Mouse (Mus musculus) embryonic facial prominence, embryonic 15.5 days (tissue): Measurements from ENCODE around the gene Pomc. TPM values are rescaled to one million over a fixed set of nuclear protein-coding genes. Genes with fewer than 3 reads are reported as not detected.

Experiments
- ATAC-seq: fragments of 200-750 bp; cut with Nextera tagmentation; 2 replicates; pipeline ENCODE4 v1.8.0; 2017; ENCODE audit warnings: low read depth, moderate TSS enrichment; ENCODE audit not compliant: insufficient number of reproducible peaks, low FRiP score, low TSS enrichment
- H3K27ac ChIP-seq: fragments of 300-500 bp; sonication (generic); replicated peaks from 2 replicates; pipeline ENCODE4 v1.5.1; 2015; ENCODE audit warnings: mild to moderate bottlenecking, inconsistent platforms
- H3K27me3 ChIP-seq: fragments of 300-500 bp; sonication (generic); 2 replicates; pipeline ENCODE4 v1.6.1; 2015; ENCODE audit warnings: inconsistent platforms
- H3K36me3 ChIP-seq: fragments of 300-500 bp; sonication (generic); 2 replicates; pipeline ENCODE4 v1.6.1; 2015; ENCODE audit warnings: mild to moderate bottlenecking, inconsistent platforms
- H3K4me1 ChIP-seq: fragments of 300-500 bp; sonication (generic); 2 replicates; pipeline ENCODE4 v1.6.1; 2015; ENCODE audit warnings: inconsistent platforms
- H3K4me2 ChIP-seq: fragments of 300-500 bp; sonication (generic); replicated peaks from 2 replicates; pipeline ENCODE4 v1.6.1; 2015; ENCODE audit warnings: mild to moderate bottlenecking, inconsistent platforms
- H3K4me3 ChIP-seq: fragments of 300-500 bp; sonication (generic); replicated peaks from 2 replicates; pipeline ENCODE4 v1.5.1; 2015; ENCODE audit warnings: mild to moderate bottlenecking, inconsistent platforms
- H3K9ac ChIP-seq: fragments of 300-500 bp; sonication (generic); 2 replicates; pipeline ENCODE4 v1.6.1; 2015; ENCODE audit warnings: inconsistent platforms
- H3K9me3 ChIP-seq: fragments of 300-500 bp; sonication (generic); replicated peaks from 2 replicates; pipeline ENCODE4 v1.6.1; 2016; ENCODE audit warnings: inconsistent platforms
- WGBS: fragments of 180-500 bp; shearing (Covaris S2); methylation state at CpG from one replicate; pipeline ENCODE4 v1.1.7; 2015; 5-methylcytosine and 5-hydroxymethylcytosine counted together
- polyA plus RNA-seq: library from polyadenylated mRNA; unstranded; fragments of >200 nt; fragmentation: Nextera tagmentation; extraction: Ambion mirVana; gene quantifications from 2 replicates; pipeline ENCODE4 v1.2.1, GENCODE M21; 2015

Pomc gene
- 2.4 and 6.4 TPM in 2 replicates for polyA plus RNA-seq

DNA sequence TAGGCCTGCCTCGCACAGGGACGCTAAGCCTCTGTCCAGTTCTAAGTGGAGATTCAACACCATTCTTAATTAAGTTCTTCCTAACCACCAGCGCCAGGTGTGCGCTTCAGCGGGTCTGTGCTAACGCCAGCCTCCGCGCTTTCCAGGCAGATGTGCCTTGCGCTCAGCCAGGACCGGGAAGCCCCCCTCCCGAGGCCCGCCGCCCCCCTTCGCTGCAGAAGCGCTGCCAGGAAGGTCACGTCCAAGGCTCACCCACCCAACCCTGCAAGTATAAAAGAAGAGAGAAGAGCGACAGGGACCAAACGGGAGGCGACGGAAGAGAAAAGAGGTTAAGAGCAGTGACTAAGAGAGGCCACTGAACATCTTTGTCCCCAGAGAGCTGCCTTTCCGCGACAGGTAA is at the start of gene Pomc:
TSS of gene Pomc (plus strand) at position 301 of the 400 bp plus-strand sequence.
- Histone ChIP-seq H3K9ac (no peak within 1 kb of the TSS), H3K4me2 (no peak within 1 kb of the TSS), H3K27me3 (peaks cover 22% of the 10 kb centered on the region), H3K9me3 (no peaks in the 10 kb centered on the region), H3K4me3 (no peak within 1 kb of the TSS), H3K4me1 (no peaks in the 10 kb centered on the region), H3K27ac (no peak within 1 kb of the TSS), H3K36me3 (no peaks in the 10 kb centered on the region)
- ATAC-seq, result no peak
- WGBS, result 19% methylated on average over 22 of the region's 22 CpGs

DNA sequence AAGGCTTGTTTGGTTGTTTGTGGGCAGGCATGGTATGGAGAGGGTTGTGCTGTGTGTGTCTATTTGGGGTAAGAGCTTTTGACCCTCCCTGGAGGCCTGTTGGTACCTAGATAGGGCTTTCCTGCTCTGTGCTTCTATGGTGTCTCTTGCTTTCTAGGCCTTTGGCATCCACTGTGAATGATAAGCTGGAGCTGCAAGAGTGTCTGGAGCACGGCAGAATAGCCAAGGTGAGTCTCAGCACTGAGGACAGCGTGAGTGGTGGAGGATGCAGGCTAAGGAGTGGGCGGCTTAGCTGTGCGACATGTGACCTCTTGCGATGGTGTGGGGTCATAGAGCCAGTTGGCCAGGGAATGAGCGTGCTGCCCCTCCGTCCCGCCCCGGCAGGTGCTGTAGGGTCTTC is 49.3 kb upstream of the Pomc start:
- Histone ChIP-seq H3K36me3 (peaks cover 87% of the 10 kb centered on the region), H3K4me2 (no peak overlapping the region), H3K4me3 (no peak overlapping the region), H3K27ac (no peak overlapping the region), H3K4me1 (no peaks in the 10 kb centered on the region), H3K27me3 (no peaks in the 10 kb centered on the region), H3K9ac (no peak overlapping the region), H3K9me3 (no peaks in the 10 kb centered on the region)
- ATAC-seq, result no peak
- 91% methylated on average over 9 of the region's 9 CpGs for WGBS

DNA sequence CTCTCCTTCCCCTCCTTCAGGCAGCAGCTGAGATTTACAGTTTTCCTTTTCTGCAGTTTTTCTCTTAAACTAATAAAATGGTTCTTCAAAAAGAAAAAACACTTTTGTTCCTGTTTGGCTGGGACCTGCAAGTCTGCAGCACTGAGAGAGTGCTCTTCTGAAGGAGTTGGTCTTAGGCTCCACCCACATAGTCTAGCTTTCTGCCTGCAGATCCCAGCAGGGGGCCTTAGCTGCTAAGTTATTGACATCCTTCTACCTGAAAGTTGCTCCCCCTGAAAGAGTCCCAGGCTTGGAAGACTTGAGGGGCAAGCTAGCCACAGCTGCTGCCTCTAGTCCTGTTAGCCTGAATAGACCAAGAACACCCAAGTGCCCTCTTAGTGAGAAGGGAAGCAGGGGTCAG is 48.4 kb upstream of the Pomc start:
- H3K9ac ChIP-seq, result no peak overlapping the region
- no peaks in the 10 kb centered on the region for H3K4me1 ChIP-seq
- peaks cover 87% of the 10 kb centered on the region for H3K36me3 ChIP-seq
- H3K9me3 ChIP-seq, result no peaks in the 10 kb centered on the region
- no peak overlapping the region for H3K4me2 ChIP-seq
- no peaks in the 10 kb centered on the region for H3K27me3 ChIP-seq
- no peak overlapping the region for H3K4me3 ChIP-seq
- H3K27ac ChIP-seq, result no peak overlapping the region
- ATAC-seq, result no peak

DNA sequence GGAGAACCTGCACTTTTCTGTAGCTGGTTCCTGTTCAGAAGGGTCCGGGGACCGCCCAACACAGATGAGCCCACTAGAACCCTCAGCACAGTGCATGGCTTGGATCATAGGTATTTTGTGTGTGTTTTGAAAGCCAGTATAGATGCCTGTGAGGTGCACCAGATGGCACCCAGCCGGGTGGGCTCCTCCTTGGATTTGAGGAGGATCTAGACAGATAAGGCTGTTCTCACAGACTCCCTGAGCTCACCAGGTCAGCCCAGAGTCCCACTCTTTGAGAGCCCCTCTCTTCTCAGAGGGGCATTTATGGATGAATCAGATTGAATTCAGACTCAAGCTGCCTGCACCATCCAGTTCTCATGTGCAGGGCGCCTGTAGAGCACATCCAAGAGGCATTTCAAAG is 47.7 kb upstream of the Pomc start:
- Histone ChIP-seq H3K4me2 (no peak overlapping the region), H3K4me1 (no peaks in the 10 kb centered on the region), H3K4me3 (no peak overlapping the region), H3K27ac (no peak overlapping the region), H3K9me3 (no peaks in the 10 kb centered on the region), H3K36me3 (peaks cover 83% of the 10 kb centered on the region), H3K9ac (no peak overlapping the region), H3K27me3 (no peaks in the 10 kb centered on the region)
- WGBS, result 89% methylated on average over 4 of the region's 4 CpGs
- no peak for ATAC-seq

DNA sequence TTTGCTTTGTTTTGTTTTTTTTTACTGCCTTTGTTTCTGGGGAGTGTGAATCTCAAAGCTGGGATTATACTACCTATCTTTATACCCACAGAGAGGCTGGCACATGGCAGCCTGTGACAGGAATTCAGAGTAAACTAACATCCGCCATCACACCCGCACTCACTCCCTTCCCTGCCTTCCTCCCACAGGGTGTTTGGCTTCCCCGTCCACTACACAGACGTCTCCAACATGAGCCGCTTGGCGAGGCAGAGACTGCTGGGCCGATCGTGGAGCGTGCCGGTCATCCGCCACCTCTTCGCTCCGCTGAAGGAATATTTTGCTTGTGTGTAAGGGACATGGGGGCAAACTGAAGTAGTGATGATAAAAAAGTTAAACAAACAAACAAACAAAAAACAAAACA is 47.3 kb upstream of the Pomc start:
- Histone ChIP-seq H3K4me1 (no peaks in the 10 kb centered on the region), H3K4me3 (no peak overlapping the region), H3K4me2 (no peak overlapping the region), H3K27me3 (no peaks in the 10 kb centered on the region), H3K9me3 (no peaks in the 10 kb centered on the region), H3K27ac (no peak overlapping the region), H3K36me3 (peaks cover 79% of the 10 kb centered on the region), H3K9ac (no peak overlapping the region)
- 82% methylated on average over 13 of the region's 13 CpGs for WGBS
- no peak for ATAC-seq

DNA sequence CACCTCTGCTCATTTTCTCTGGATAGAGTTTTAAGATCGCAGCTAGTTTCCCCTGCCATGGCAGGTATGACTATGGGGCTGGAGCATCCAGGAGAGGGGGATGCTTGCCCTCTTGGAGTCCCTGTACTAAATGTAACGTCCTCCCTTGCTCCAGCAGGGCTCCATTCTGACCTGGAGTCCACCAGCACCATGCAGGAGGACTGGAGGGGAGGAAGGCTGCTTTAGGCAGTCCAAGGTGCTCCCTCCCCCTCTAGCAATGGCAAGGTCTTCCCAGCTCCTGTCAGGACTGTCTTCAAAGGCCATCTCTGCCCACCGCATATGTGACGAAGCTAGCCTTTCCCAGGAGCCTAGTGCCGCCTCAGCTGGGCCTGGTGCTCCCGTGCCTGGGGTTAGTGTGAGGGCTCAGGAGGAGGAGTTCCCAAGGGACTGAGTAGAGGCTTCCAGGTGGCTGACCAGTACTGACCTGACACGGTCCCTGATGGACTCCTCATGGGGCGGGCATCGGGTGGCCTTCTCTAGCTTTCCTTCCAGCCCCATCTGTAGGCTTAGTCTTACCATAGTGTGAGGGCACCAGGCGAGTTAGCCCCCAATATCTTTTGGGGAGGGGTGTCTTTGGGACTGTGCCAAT is 44.2 kb upstream of the Pomc start:
- Histone ChIP-seq H3K4me2 (no peak overlapping the region), H3K4me1 (peaks cover 5% of the 10 kb centered on the region; the same call in 1 of the 2 replicates), H3K9ac (no peak overlapping the region), H3K27me3 (no peaks in the 10 kb centered on the region), H3K4me3 (no peak overlapping the region), H3K27ac (no peak overlapping the region), H3K9me3 (no peaks in the 10 kb centered on the region), H3K36me3 (peaks cover 62% of the 10 kb centered on the region)
- no peak; the same call in 1 of the 2 replicates for ATAC-seq
- WGBS, result 76% methylated on average over 10 of the region's 10 CpGs

DNA sequence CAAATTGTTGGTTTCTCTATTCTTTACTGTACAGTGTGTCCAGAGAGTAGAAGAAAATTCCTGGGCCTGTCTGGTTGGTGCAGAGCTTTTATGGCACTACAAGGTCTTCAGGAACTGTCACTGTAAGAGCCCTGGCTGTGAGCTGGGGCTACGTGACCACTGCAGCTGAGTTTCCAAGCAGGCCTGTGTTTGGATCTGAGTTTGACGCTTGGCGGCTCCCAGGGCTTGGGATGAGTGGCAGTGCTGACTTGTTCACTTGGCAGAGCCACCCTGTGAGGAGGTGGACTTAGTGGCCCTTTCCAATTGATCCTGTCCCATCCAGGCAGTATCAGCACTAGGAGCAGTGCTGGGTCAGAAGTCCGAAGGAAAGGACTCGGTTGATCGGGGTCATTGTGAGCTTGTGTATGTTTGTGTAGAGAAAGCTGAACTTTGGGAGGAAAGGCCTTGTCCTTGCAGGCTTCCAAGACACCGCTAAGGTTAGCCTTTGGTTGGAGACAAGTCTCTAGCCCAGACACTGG is 42.9 kb upstream of the Pomc start:
- no peaks in the 10 kb centered on the region for H3K27me3 ChIP-seq
- H3K27ac ChIP-seq, result 0 out of 2 replicates have a peak overlapping the region, but pooled peaks have one; percentile 1
- peaks cover 5% of the 10 kb centered on the region; the same call in 1 of the 2 replicates for H3K4me1 ChIP-seq
- no peak overlapping the region for H3K4me3 ChIP-seq
- H3K9me3 ChIP-seq, result no peaks in the 10 kb centered on the region
- no peak overlapping the region for H3K4me2 ChIP-seq
- H3K9ac ChIP-seq, result no peak overlapping the region
- peaks cover 49% of the 10 kb centered on the region for H3K36me3 ChIP-seq
- no peak for ATAC-seq
- WGBS, result 90% methylated on average over 7 of the region's 7 CpGs

DNA sequence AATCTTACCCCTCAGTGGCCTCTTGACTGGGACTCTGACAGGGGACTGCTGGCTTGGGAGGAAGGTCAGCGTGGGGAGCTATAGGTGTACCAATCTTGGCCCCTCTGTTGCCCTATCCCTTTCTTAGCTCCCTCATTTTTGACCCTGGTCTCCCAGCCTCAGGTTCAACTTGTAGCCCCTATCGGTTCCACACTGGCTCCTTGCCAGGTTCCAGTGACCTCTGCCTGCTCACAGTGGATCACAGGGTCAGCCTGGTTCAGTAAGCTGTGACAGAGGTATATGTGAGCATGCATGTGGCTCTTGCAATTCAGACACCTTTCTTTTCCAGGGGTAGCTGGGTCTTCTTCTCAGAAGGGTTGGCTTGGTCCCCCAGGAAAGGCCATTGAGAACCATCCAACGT is 38.9 kb upstream of the Pomc start:
- ATAC-seq, result no peak
- Histone ChIP-seq H3K36me3 (peaks cover 14% of the 10 kb centered on the region; the same call in 1 of the 2 replicates), H3K27ac (no peak overlapping the region), H3K27me3 (no peaks in the 10 kb centered on the region), H3K4me3 (no peak overlapping the region), H3K9me3 (no peaks in the 10 kb centered on the region), H3K9ac (no peak overlapping the region), H3K4me2 (no peak overlapping the region), H3K4me1 (peaks cover 17% of the 10 kb centered on the region; the same call in 1 of the 2 replicates)
- 84% methylated on average over 3 of the region's 3 CpGs for WGBS

DNA sequence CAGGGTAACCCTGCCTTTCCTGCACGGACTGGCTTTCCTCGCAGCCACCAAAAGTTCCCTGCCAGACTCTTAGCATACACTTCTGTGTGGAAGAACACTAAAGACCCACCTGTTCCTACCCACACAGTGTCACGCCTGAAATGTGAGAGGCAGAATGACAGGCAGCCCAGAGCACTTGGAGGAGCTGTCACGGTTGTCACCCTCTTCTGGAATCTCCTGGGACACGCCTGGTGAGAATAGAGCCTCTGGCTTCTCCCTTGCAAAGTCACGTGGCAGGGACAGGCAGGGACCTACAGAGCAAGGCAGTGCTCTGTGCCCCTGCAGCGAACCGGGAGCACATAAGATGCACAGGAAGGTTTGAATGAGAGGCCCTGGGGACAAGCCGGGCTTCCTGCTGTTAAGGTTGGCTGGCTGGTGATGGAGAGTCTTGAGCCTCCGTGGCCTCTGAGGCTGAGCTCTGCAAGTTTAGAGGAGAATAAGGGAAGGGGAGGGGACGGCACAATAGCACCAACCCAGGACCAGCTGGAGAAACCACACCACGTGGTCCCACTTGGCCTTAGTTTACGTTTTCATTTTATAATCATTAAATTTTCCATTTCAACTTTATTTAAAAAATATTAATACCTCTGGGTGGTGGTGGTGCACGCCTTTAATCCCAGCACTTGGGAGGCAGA is 36.9 kb upstream of the Pomc start:
- no peak overlapping the region for H3K27ac ChIP-seq
- no peaks in the 10 kb centered on the region for H3K27me3 ChIP-seq
- ATAC-seq, result peak; percentile 60
- H3K4me2 ChIP-seq, result no peak overlapping the region
- 0 out of 2 replicates have a peak, but pooled peaks cover 7% of the 10 kb centered on the region for H3K36me3 ChIP-seq
- H3K9ac ChIP-seq, result no peak overlapping the region
- no peak overlapping the region for H3K4me3 ChIP-seq
- H3K4me1 ChIP-seq, result peaks cover 17% of the 10 kb centered on the region; the same call in 1 of the 2 replicates
- WGBS, result 23% methylated on average over 14 of the region's 14 CpGs
- no peaks in the 10 kb centered on the region for H3K9me3 ChIP-seq

DNA sequence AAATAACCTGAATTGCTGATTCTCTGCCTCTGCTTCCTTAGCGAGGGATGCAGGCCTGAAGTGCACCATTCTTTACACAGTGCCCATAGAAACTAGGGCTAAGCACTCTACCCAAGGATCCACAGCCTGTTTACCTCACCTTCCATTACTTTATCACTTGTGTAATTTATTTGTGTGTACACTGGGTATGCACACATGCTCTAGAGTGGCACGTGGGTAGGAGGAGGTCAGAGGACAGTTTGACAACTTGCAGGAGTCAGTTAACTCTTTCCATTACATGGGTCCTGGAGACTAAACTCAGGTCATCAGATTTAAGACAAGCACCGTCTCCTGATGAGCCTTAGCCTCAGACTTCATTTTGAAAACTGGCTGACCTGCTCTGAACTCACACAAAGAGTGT is 36.2 kb upstream of the Pomc start:
- 73% methylated on average over 3 of the region's 3 CpGs for WGBS
- H3K9me3 ChIP-seq, result no peaks in the 10 kb centered on the region
- no peak overlapping the region for H3K9ac ChIP-seq
- H3K36me3 ChIP-seq, result 0 out of 2 replicates have a peak, but pooled peaks cover 7% of the 10 kb centered on the region
- ATAC-seq, result no peak
- no peak overlapping the region for H3K27ac ChIP-seq
- H3K4me3 ChIP-seq, result no peak overlapping the region
- H3K4me1 ChIP-seq, result peaks cover 16% of the 10 kb centered on the region; the same call in 1 of the 2 replicates
- H3K4me2 ChIP-seq, result no peak overlapping the region
- H3K27me3 ChIP-seq, result no peaks in the 10 kb centered on the region

DNA sequence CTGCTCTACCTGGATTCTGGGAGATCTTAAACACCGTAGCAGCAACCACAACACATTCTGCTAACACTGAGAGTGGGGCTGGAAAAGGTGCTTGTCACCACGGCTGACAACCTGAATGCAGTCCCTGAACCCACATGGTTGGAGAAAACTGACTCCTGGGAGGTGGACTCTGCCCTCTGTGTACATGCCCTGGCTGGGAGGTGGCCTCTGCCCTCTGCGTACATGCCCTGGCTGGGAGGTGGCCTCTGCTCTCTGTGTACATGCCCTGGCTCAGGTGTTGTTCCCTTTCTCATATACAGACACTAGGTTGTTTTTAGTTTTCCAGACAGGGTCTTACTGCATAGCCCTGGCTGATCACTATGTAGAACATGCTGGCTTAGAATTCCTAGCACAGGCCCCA is 35.3 kb upstream of the Pomc start:
- no peak overlapping the region for H3K27ac ChIP-seq
- ATAC-seq, result no peak
- H3K27me3 ChIP-seq, result no peaks in the 10 kb centered on the region
- 81% methylated on average over 3 of the region's 3 CpGs for WGBS
- no peak overlapping the region for H3K4me3 ChIP-seq
- H3K36me3 ChIP-seq, result 0 out of 2 replicates have a peak, but pooled peaks cover 6% of the 10 kb centered on the region
- no peak overlapping the region for H3K9ac ChIP-seq
- no peaks in the 10 kb centered on the region for H3K9me3 ChIP-seq
- no peak overlapping the region for H3K4me2 ChIP-seq
- peaks cover 12% of the 10 kb centered on the region; the same call in 1 of the 2 replicates for H3K4me1 ChIP-seq
